Mouse (Mus musculus): Measurements from ENCODE around the gene Slc43a1.
"Not testable (repeated sequence)": the region's sequence is repeated elsewhere in the genome, so short reads cannot be mapped to it uniquely, and the experiment has no call there.

Slc43a1 gene

GRCm38 (mm10) chr2:84838593-84838949 is at the start of gene Slc43a1:
Gene Slc43a1 (plus strand): TSS chr2:84838850.
- no peak for DNase-seq (ENCODE audit: low spot score)

- no peak for DNase-seq (ENCODE audit: low spot score)
Observed at GRCm38 (mm10) chr2:84790418-84790817, 48.2 kb upstream of the Slc43a1 start.

- DNase-seq (ENCODE audit: low spot score) = no peak
Observed at GRCm38 (mm10) chr2:84792516-84792915, 46.1 kb upstream of the Slc43a1 start.

- no peak for DNase-seq (ENCODE audit: low spot score)
Observed at GRCm38 (mm10) chr2:84793154-84793553, 45.5 kb upstream of the Slc43a1 start.

GRCm38 (mm10) chr2:84793871-84794270 is 44.8 kb upstream of the Slc43a1 start:
- DNase-seq (ENCODE audit: low spot score) = no peak

- peak; percentile 93 for DNase-seq (ENCODE audit: low spot score)
Observed at GRCm38 (mm10) chr2:84797833-84798492, 40.7 kb upstream of the Slc43a1 start.

- DNase-seq (ENCODE audit: low spot score) = peak; percentile 76
Observed at GRCm38 (mm10) chr2:84798493-84798921, 40.1 kb upstream of the Slc43a1 start, which contains the start of gene Ube2l6. Gene Ube2l6 (plus strand): TSS chr2:84798828.

GRCm38 (mm10) chr2:84799041-84799561 is 39.5 kb upstream of the Slc43a1 start:
- peak; percentile 86 for DNase-seq (ENCODE audit: low spot score)

- DNase-seq (ENCODE audit: low spot score) = no peak
Observed at GRCm38 (mm10) chr2:84800304-84800703, 38.3 kb upstream of the Slc43a1 start.

GRCm38 (mm10) chr2:84801223-84801622 is 37.4 kb upstream of the Slc43a1 start:
- DNase-seq (ENCODE audit: low spot score) = not testable (repeated sequence)

- no peak for DNase-seq (ENCODE audit: low spot score)
Observed at GRCm38 (mm10) chr2:84803963-84804362, 34.7 kb upstream of the Slc43a1 start.

GRCm38 (mm10) chr2:84806546-84806945 is 32.1 kb upstream of the Slc43a1 start:
- DNase-seq (ENCODE audit: low spot score) = no peak

GRCm38 (mm10) chr2:84809330-84809729 is 29.3 kb upstream of the Slc43a1 start:
- no peak for DNase-seq (ENCODE audit: low spot score)

- no peak for DNase-seq (ENCODE audit: low spot score)
Observed at GRCm38 (mm10) chr2:84810526-84810885, 28.1 kb upstream of the Slc43a1 start.

- DNase-seq (ENCODE audit: low spot score) = peak; percentile 91
Observed at GRCm38 (mm10) chr2:84810886-84811577, 27.6 kb upstream of the Slc43a1 start.

GRCm38 (mm10) chr2:84811880-84812279 is 26.8 kb upstream of the Slc43a1 start:
- DNase-seq (ENCODE audit: low spot score) = no peak

- no peak for DNase-seq (ENCODE audit: low spot score)
Observed at GRCm38 (mm10) chr2:84812676-84813075, 26.0 kb upstream of the Slc43a1 start.

GRCm38 (mm10) chr2:84819861-84820260 is 18.8 kb upstream of the Slc43a1 start:
- DNase-seq (ENCODE audit: low spot score) = no peak

GRCm38 (mm10) chr2:84822552-84822951 is 16.1 kb upstream of the Slc43a1 start, which contains the start of gene Smtnl1:
Gene Smtnl1 (minus strand): TSS chr2:84822652.
- DNase-seq (ENCODE audit: low spot score) = no peak

GRCm38 (mm10) chr2:84823237-84823636 is 15.4 kb upstream of the Slc43a1 start:
- DNase-seq (ENCODE audit: low spot score) = no peak

- peak; percentile 95 for DNase-seq (ENCODE audit: low spot score)
Observed at GRCm38 (mm10) chr2:84826488-84827282, 12.0 kb upstream of the Slc43a1 start, which contains the start of gene Timm10. Gene Timm10 (plus strand): TSS chr2:84826997.

- DNase-seq (ENCODE audit: low spot score) = no peak
Observed at GRCm38 (mm10) chr2:84827283-84827920, 11.2 kb upstream of the Slc43a1 start.
